Mouse (Mus musculus): ENCODE data around the gene Lrrc4b. TPM values are rescaled to one million over a fixed set of nuclear protein-coding genes. Genes with fewer than 3 reads are reported as not detected.

Gene Lrrc4b
- polyA plus RNA-seq, 1 experiment from 2014 or later = not detected

Small RNA genes lying within 50 kb of the gene (microRNA-seq; reads per million reads assigned to microRNA genes)
- 2.5 reads per million, percentile 4 among the genes with 10 or more reads in this experiment for gene Mir7052

Other genes starting within 250 kb of the Lrrc4b start
- not detected in 2 replicates for gene Klk1b24, start 240.8 kb upstream of the Lrrc4b start, polyA plus RNA-seq (2015; fragmentation: Nextera tagmentation; extraction: Ambion mirVana)
- gene Klk1b3, start 230.8 kb upstream of the Lrrc4b start, polyA plus RNA-seq (2015; fragmentation: Nextera tagmentation; extraction: Ambion mirVana) = not detected in 2 replicates
- 0.11 TPM in 1 of 2 replicates, not detected in the other for gene Klk1b4, start 221.6 kb upstream of the Lrrc4b start, polyA plus RNA-seq (2015; fragmentation: Nextera tagmentation; extraction: Ambion mirVana)
- gene Klk1b5, start 213.1 kb upstream of the Lrrc4b start, polyA plus RNA-seq (2015; fragmentation: Nextera tagmentation; extraction: Ambion mirVana) = not detected in 2 replicates
- 1.1 TPM in 1 of 2 replicates, not detected in the other for gene Klk1, start 203.7 kb upstream of the Lrrc4b start, polyA plus RNA-seq (2015; fragmentation: Nextera tagmentation; extraction: Ambion mirVana)
- not detected in 2 replicates for gene Gm36864, start 192.8 kb upstream of the Lrrc4b start, polyA plus RNA-seq (2015; fragmentation: Nextera tagmentation; extraction: Ambion mirVana)
- gene 1700028J19Rik, start 182.3 kb upstream of the Lrrc4b start, polyA plus RNA-seq (2015; fragmentation: Nextera tagmentation; extraction: Ambion mirVana) = 1.1 and 1.2 TPM in 2 replicates
- 23.4 and 24.6 TPM in 2 replicates for gene 2410002F23Rik, start 182.3 kb upstream of the Lrrc4b start, polyA plus RNA-seq (2015; fragmentation: Nextera tagmentation; extraction: Ambion mirVana)
- gene Acp4, start 171.6 kb upstream of the Lrrc4b start, polyA plus RNA-seq (2015; fragmentation: Nextera tagmentation; extraction: Ambion mirVana) = not detected in 2 replicates
- gene Gm15517, start 167.6 kb upstream of the Lrrc4b start, polyA plus RNA-seq (2015; fragmentation: Nextera tagmentation; extraction: Ambion mirVana) = not detected in 2 replicates
- gene Clec11a, start 122.1 kb upstream of the Lrrc4b start, polyA plus RNA-seq (2015; fragmentation: Nextera tagmentation; extraction: Ambion mirVana) = 0.44 and 0.46 TPM in 2 replicates
- 0.01 and 0.02 TPM in 2 replicates for gene Shank1, start 118.8 kb upstream of the Lrrc4b start, polyA plus RNA-seq (2015; fragmentation: Nextera tagmentation; extraction: Ambion mirVana)
- 0.04 TPM in 1 of 2 replicates, not detected in the other for gene Syt3, start 44.9 kb upstream of the Lrrc4b start, polyA plus RNA-seq (2015; fragmentation: Nextera tagmentation; extraction: Ambion mirVana)
- gene 1700008O03Rik, start 43.2 kb upstream of the Lrrc4b start, polyA plus RNA-seq (2015; fragmentation: Nextera tagmentation; extraction: Ambion mirVana) = 0.20 TPM in 1 of 2 replicates, not detected in the other
- 19.4 and 23.5 TPM in 2 replicates for gene Aspdh, start 36.4 kb downstream of the Lrrc4b start, polyA plus RNA-seq (2015; fragmentation: Nextera tagmentation; extraction: Ambion mirVana)
- 159 and 174 TPM in 2 replicates for gene Josd2, start 39.0 kb downstream of the Lrrc4b start, polyA plus RNA-seq (2015; fragmentation: Nextera tagmentation; extraction: Ambion mirVana)
- 34.4 and 40.6 TPM in 2 replicates for gene Emc10, start 67.5 kb downstream of the Lrrc4b start, polyA plus RNA-seq (2015; fragmentation: Nextera tagmentation; extraction: Ambion mirVana)
- gene Fam71e1, start 67.6 kb downstream of the Lrrc4b start, polyA plus RNA-seq (2015; fragmentation: Nextera tagmentation; extraction: Ambion mirVana) = 1.3 and 1.4 TPM in 2 replicates
- gene Mybpc2, start 95.6 kb downstream of the Lrrc4b start, polyA plus RNA-seq (2015; fragmentation: Nextera tagmentation; extraction: Ambion mirVana) = 0.15 and 0.31 TPM in 2 replicates
- gene Spib, start 103.1 kb downstream of the Lrrc4b start, polyA plus RNA-seq (2015; fragmentation: Nextera tagmentation; extraction: Ambion mirVana) = 1.5 and 2.0 TPM in 2 replicates
- gene Pold1, start 119.8 kb downstream of the Lrrc4b start, polyA plus RNA-seq (2015; fragmentation: Nextera tagmentation; extraction: Ambion mirVana) = 47.8 and 48.8 TPM in 2 replicates
- gene Nr1h2, start 124.9 kb downstream of the Lrrc4b start, polyA plus RNA-seq (2015; fragmentation: Nextera tagmentation; extraction: Ambion mirVana) = 41.0 and 45.9 TPM in 2 replicates
- gene Napsa, start 143.4 kb downstream of the Lrrc4b start, polyA plus RNA-seq (2015; fragmentation: Nextera tagmentation; extraction: Ambion mirVana) = 11.5 and 12.2 TPM in 2 replicates
- gene Kcnc3, start 161.6 kb downstream of the Lrrc4b start, polyA plus RNA-seq (2015; fragmentation: Nextera tagmentation; extraction: Ambion mirVana) = 0.06 and 0.07 TPM in 2 replicates
- 0.25 and 0.77 TPM in 2 replicates for gene Myh14, start 241.8 kb downstream of the Lrrc4b start, polyA plus RNA-seq (2015; fragmentation: Nextera tagmentation; extraction: Ambion mirVana)